Mouse (Mus musculus): ENCODE measurements around the gene Cadps. TPM values are rescaled to one million over a fixed set of nuclear protein-coding genes. Genes with fewer than 3 reads are reported as not detected.

Gene Cadps
- total RNA-seq, 2 experiments from 2014 or later: 0.15 TPM; not detected in 1

DNA sequence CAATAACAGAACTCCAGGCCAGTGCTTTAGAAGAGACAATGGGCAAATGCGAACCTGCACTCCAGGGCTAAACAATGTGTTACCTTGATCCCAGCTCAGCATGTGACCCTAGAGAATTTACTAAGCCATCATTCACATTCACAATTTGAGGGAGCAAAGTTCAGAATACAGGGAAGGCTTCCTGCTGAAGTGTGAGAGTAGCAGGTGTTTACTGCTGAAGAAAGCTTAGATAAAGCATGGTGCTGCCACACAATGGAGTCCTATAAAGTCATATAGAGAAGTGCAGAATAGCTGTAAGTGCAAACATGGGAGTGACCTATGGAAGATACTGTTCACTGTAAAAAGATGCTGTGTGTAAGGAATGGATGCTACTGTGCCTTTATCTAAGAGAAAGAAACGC, 91.9 kb downstream of the Cadps start:
- no peak for DNase-seq

DNA sequence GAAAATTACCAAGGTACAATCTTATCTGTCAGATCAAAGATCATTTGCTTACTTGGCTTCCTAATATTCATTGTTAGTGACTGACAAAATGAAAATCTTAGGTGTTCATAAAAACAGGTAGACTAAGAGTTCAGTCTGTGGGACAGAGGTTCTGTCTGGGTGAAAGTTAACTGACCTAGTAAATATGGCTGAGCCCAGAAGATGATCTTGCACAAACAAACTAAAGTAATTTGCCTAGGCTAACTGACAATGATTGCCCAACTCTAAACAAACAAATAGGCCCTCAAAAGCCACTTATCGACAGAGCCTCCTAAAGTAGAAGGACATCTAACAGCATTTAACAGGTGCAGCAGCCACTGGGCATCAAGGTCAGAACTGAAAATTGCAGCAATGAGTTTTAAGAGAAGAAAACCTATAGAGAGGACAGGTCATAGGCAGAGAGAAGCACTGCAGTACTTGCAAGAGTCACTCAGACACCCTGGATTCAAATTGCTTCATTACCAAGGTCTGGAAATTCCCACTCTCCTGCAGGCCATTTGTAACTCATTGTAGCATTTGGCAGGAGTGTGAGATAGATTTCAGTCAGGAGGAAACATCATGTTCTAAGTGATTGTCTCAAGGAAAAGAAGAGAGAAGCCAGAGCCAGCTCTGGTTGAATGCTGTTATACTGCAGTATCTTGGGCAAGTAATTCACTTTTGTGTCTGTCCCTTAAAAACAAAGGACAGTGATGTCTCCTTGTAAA, 100.3 kb downstream of the Cadps start:
- DNase-seq: no peak

GRCm38 (mm10) chr14:12718766-12719165, 104.1 kb downstream of the Cadps start:
- DNase-seq: no peak

- no peak for DNase-seq
Observed at GRCm38 (mm10) chr14:12715906-12716659, 106.8 kb downstream of the Cadps start.

GRCm38 (mm10) chr14:12707395-12707794, 115.5 kb downstream of the Cadps start:
- no peak for DNase-seq

DNA sequence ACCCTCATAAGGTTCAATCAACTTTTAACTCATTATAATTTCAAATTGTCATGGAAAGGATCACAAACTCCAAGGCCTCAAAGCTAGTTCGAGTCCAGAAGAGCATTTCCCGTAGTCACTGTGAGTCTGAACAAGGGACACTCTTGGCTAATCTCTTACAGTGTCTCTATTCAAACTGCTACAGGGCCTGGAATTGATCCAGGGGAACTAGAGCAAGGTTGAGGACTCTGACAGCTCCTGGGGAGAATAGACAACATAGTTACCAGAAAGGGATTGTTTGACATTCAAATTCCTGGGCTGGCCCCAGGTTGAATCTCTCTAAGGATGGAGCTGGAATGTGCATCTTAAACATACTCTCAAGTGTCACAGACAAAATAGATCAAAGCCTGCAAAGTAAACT, 118.4 kb downstream of the Cadps start:
- no peak for DNase-seq

GRCm38 (mm10) chr14:12690201-12690600, 132.7 kb downstream of the Cadps start:
- DNase-seq: no peak

DNA sequence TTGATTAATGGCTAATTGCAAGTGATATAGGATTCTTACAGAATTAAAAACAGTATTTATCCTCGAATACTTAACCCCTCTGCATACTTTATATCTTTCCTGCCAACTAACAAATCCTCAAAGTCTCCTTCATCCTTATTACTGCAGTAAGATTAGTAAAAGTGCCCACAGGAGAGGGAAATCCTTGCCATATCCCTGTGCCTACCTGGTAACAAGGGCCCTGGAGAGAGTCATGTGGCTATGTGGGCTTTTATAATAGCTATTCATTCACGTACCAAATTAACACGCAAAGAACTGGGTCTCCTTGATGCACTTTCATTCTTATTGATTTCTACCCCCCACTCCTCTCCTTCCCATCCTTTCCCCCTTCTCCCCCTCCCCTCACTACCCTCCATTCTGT, 137.9 kb downstream of the Cadps start:
- DNase-seq: no peak

- DNase-seq: no peak
Observed at GRCm38 (mm10) chr14:12680819-12681638, 141.8 kb downstream of the Cadps start.

DNA sequence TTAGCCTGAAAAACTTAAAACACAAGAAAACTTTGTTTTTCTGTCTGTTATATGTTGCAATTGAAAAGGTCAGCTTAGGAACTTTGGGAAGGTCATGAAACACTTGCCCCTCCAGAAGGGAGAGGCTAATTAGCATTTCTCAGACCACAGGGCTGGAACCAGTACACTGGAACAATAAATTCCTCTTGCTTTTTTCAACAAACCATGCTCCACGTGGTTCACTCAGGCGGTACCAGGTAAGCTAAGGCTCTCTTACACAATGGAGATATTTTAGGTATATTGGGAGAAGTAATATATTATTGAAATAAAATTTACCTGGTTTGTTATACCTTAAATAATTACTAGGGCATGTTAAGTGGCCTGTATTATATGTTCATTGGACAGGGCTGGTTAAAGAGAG, 161.4 kb downstream of the Cadps start:
- no peak for DNase-seq

GRCm38 (mm10) chr14:12657351-12657750, 165.5 kb downstream of the Cadps start:
- peak; percentile 3 to 6 for DNase-seq

GRCm38 (mm10) chr14:12642868-12643512, 179.9 kb downstream of the Cadps start:
- no peak for DNase-seq

DNA sequence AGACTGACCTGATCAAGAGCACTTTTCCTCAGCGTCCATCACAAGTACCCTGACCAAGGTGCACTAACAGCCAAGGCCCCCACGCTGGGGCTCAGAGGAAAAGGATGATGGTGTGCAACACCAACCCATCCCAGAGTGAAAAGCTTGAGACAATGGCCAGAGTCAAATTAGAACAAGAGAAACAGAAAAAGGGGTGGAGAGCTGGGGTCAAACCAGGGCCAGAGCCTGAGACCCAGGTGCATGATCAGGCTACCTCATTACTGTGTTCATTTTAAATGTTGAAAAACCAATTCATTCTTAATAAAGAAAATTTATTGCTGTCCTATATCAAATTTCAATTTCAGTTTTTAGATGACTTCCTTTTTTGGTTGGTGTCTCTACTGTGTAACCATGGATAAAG, 184.1 kb downstream of the Cadps start:
- no peak for DNase-seq

- DNase-seq: peak in 1 of 2 experiments; percentile 17
Observed at GRCm38 (mm10) chr14:12637121-12637754, 185.6 kb downstream of the Cadps start.

GRCm38 (mm10) chr14:12624256-12625130, 198.4 kb downstream of the Cadps start:
- DNase-seq: peak in 1 of 2 experiments; percentile 20

GRCm38 (mm10) chr14:12607025-12607424, 215.9 kb downstream of the Cadps start:
- no peak for DNase-seq

GRCm38 (mm10) chr14:12606202-12606601, 216.7 kb downstream of the Cadps start:
- DNase-seq: no peak

DNA sequence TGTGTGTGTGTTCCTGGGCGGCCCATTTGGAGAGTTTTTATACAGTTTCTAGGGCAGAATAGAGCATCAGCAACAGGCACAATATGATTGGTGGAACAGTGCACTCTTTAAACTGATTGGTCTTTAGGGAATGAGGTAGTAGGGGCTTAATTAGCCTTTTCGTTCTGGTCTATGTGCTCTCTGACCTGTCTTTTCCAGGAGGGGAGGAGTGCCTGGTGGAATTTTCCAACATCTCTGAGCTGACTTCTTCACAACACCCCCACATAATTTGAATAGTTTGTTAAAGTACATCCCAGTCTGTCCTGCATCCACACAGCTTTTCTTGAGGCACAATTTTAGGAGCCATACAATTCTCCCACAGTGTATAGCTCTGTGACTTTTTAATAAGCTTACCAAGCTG, 220.8 kb downstream of the Cadps start:
- DNase-seq: no peak

GRCm38 (mm10) chr14:12595326-12595725, 227.6 kb downstream of the Cadps start:
- no peak for DNase-seq

- DNase-seq: no peak
Observed at GRCm38 (mm10) chr14:12592472-12593075, 230.3 kb downstream of the Cadps start.

Data from heart, adult 18-20 months (tissue).